Mouse (Mus musculus) midbrain, embryonic 13.5 days (tissue): Measurements from ENCODE around the gene Postn. TPM values are rescaled to one million over a fixed set of nuclear protein-coding genes. Genes with fewer than 3 reads are reported as not detected.

Source experiments
- ATAC-seq: fragments of 200-750 bp; cut with Nextera tagmentation; 2 replicates; pipeline ENCODE4 v1.8.0; 2017; ENCODE audit warnings: mild to moderate bottlenecking, moderate TSS enrichment, moderate library complexity
- H3K27ac ChIP-seq: fragments of 300-500 bp; sonication (generic); 2 replicates; pipeline ENCODE4 v1.5.1; 2015; ENCODE audit warnings: inconsistent platforms, mild to moderate bottlenecking, moderate library complexity
- H3K27me3 ChIP-seq: fragments of 300-500 bp; sonication (generic); 2 replicates; pipeline ENCODE4 v1.6.1; 2015; ENCODE audit warnings: mild to moderate bottlenecking, inconsistent platforms
- H3K36me3 ChIP-seq: fragments of 300-500 bp; sonication (generic); 2 replicates; pipeline ENCODE4 v1.6.1; 2015; ENCODE audit warnings: mild to moderate bottlenecking, inconsistent platforms
- H3K4me1 ChIP-seq: fragments of 300-500 bp; sonication (generic); replicated peaks from 2 replicates; pipeline ENCODE4 v1.6.1; 2015; ENCODE audit warnings: inconsistent platforms
- H3K4me2 ChIP-seq: fragments of 300-500 bp; sonication (generic); replicated peaks from 2 replicates; pipeline ENCODE4 v1.6.1; 2015; ENCODE audit warnings: moderate library complexity, mild to moderate bottlenecking, inconsistent platforms
- H3K4me3 ChIP-seq: fragments of 300-500 bp; sonication (generic); replicated peaks from 2 replicates; pipeline ENCODE4 v1.5.1; 2015; ENCODE audit warnings: mild to moderate bottlenecking, inconsistent platforms
- H3K9ac ChIP-seq: fragments of 300-500 bp; sonication (generic); replicated peaks from 2 replicates; pipeline ENCODE4 v1.6.1; 2015; ENCODE audit warnings: mild to moderate bottlenecking, inconsistent platforms
- H3K9me3 ChIP-seq: fragments of 300-500 bp; sonication (generic); 2 replicates; pipeline ENCODE4 v1.6.1; 2016; ENCODE audit warnings: mild to moderate bottlenecking, inconsistent platforms
- WGBS: fragments of 180-500 bp; shearing (Covaris S2); methylation state at CpG from one replicate; pipeline ENCODE4 v1.1.7; 2015; 5-methylcytosine and 5-hydroxymethylcytosine counted together
- polyA plus RNA-seq: library from polyadenylated mRNA; unstranded; fragments of >200 nt; fragmentation: Nextera tagmentation; extraction: Ambion mirVana; gene quantifications from 2 replicates; pipeline ENCODE4 v1.2.1, GENCODE M21; 2015

The Postn gene
- polyA plus RNA-seq, 1 experiment from 2014 or later = 7.3 TPM

DNA sequence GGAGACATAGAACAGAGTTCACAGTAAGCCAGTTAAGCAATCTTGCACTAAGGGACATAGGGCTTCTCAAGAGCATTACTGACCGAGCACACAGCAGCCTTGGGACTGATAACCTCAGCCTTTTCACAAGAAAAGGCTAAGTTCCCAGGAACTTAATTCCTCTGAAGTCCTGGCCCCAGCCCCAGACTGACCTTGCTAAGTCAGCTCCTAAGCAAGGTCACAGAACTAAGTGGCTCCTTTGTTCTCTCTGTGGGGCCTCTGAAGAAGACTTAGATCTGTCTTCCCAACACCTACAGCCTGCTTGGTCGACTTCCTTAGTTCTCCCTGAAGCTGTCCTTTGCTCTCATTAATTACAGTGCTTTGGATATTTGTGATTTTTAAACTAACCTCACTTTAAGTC, 38.4 kb downstream of the Postn start:
- H3K4me1 ChIP-seq = no peaks in the 10 kb centered on the region
- H3K4me3 ChIP-seq = no peak overlapping the region
- H3K27ac ChIP-seq = no peak overlapping the region
- H3K36me3 ChIP-seq = no peaks in the 10 kb centered on the region
- no peaks in the 10 kb centered on the region for H3K27me3 ChIP-seq
- no peak for ATAC-seq
- H3K9me3 ChIP-seq = no peaks in the 10 kb centered on the region
- H3K4me2 ChIP-seq = no peak overlapping the region
- WGBS = 15% methylated on average over 2 of the region's 2 CpGs
- H3K9ac ChIP-seq = no peak overlapping the region

DNA sequence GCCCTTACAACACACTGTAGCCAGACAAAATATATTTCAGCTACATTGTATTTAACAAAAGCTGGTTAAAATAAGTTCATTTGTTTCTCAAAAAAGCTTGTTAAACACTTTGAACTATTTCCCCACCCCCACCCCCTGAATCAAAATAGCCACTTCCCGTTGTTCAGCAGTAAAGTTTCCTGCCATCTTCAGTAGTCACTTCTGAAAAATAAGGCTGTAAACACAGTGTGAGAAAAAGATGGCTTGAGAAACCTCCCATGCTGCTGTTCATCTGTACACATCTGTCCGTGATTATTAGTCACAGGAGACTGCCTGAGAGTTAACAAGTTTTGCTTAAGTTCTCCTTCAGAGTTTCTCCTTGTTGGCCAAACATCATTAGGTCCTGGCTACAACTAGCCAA, 39.0 kb downstream of the Postn start:
- ATAC-seq = no peak
- WGBS = 73% methylated on average over 2 of the region's 2 CpGs

DNA sequence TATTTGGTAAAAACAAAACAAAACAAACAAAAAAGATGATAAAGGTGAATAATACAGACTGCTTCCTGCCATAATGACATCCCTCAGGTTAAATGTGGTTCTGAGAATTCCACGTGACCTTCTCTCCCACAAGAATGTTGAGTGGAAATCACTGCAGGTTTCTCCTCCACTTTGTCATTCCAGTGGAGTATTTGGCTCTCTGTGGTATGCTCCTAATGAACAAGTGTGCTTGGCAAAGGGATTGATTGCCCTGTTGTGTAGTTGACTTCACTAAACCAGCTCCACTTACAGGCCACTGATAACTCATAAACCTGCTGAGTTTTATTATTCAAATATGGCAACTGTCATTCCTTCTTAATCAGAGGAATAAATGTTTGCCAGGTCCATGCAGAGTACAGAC, 39.7 kb downstream of the Postn start:
- 89% methylated on average over 1 of the region's 1 CpGs for WGBS
- no peak overlapping the region for H3K27ac ChIP-seq
- ATAC-seq = no peak

More for the DNA sequence above, 39.0 kb downstream of the Postn start:
- Histone ChIP-seq H3K4me3 (no peak overlapping the region), H3K4me2 (no peak overlapping the region), H3K9me3 (no peaks in the 10 kb centered on the region), H3K9ac (no peak overlapping the region), H3K27ac (no peak overlapping the region), H3K4me1 (no peaks in the 10 kb centered on the region), H3K36me3 (no peaks in the 10 kb centered on the region), H3K27me3 (no peaks in the 10 kb centered on the region)

DNA sequence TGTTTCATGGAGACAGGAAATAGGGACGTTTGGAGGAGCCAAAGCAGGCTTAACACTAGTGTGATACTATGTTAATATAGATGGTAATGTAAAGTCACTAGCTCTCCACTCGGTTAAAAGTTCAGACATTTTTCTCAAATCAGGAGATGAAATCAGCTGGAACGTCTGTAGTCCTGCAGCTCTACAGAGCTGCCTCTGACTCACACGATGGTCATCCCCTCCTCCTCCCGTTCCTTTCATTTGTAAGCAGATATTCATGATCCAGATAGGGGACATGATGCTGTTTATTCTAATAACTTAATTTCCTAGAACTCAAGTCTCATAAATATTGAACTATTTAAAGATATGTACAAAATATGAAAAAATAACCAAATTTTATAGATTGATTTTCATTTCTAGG, 40.8 kb downstream of the Postn start:
- Histone ChIP-seq H3K27me3 (no peaks in the 10 kb centered on the region), H3K27ac (no peak overlapping the region), H3K4me1 (no peaks in the 10 kb centered on the region), H3K9me3 (no peaks in the 10 kb centered on the region), H3K9ac (no peak overlapping the region), H3K4me2 (no peak overlapping the region), H3K36me3 (no peaks in the 10 kb centered on the region), H3K4me3 (no peak overlapping the region)
- no peak for ATAC-seq
- WGBS = 85% methylated on average over 5 of the region's 5 CpGs

More for the DNA sequence above, 39.7 kb downstream of the Postn start:
- Histone ChIP-seq H3K4me1 (no peaks in the 10 kb centered on the region), H3K4me3 (no peak overlapping the region), H3K4me2 (no peak overlapping the region), H3K9me3 (no peaks in the 10 kb centered on the region), H3K9ac (no peak overlapping the region), H3K27me3 (no peaks in the 10 kb centered on the region), H3K36me3 (no peaks in the 10 kb centered on the region)

GRCm38 (mm10) chr3:54403791-54404190, 42.9 kb downstream of the Postn start:
- Histone ChIP-seq H3K4me1 (no peaks in the 10 kb centered on the region), H3K9me3 (no peaks in the 10 kb centered on the region), H3K4me3 (no peak overlapping the region), H3K4me2 (no peak overlapping the region), H3K27me3 (no peaks in the 10 kb centered on the region), H3K36me3 (no peaks in the 10 kb centered on the region), H3K27ac (no peak overlapping the region), H3K9ac (no peak overlapping the region)
- ATAC-seq = no peak
- WGBS = 64% methylated on average over 3 of the region's 3 CpGs

GRCm38 (mm10) chr3:54406567-54406966, 45.7 kb downstream of the Postn start:
- no peak overlapping the region for H3K4me3 ChIP-seq
- no peak overlapping the region for H3K27ac ChIP-seq
- H3K36me3 ChIP-seq = no peaks in the 10 kb centered on the region
- H3K9me3 ChIP-seq = no peaks in the 10 kb centered on the region
- no peak overlapping the region for H3K9ac ChIP-seq
- no peak for ATAC-seq
- H3K4me1 ChIP-seq = no peaks in the 10 kb centered on the region
- H3K4me2 ChIP-seq = no peak overlapping the region
- no peaks in the 10 kb centered on the region for H3K27me3 ChIP-seq
- WGBS = 72% methylated on average over 2 of the region's 2 CpGs

DNA sequence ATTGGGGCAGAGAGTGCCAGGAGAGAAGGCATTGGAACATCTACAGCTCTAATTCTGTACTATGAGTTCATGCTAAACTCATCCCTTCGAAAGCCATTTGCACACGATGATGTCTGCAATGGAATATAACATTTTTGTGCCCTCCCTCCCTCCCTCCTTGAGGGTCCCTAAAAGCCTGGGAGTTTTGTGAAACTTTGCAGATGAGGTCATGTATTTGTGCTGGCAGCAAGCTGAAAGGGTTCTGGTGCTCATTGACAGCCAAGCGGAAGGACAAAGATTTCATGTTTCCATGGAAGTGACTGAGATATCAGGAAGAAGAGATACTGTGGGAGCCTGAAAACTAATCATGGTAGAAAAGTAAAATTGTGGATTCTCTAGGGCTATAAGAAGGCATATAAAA, 50.1 kb downstream of the Postn start:
- no peak overlapping the region for H3K4me2 ChIP-seq
- no peak for ATAC-seq
- H3K36me3 ChIP-seq = no peaks in the 10 kb centered on the region
- no peak overlapping the region for H3K27ac ChIP-seq
- no peaks in the 10 kb centered on the region for H3K27me3 ChIP-seq
- no peak overlapping the region for H3K9ac ChIP-seq
- H3K9me3 ChIP-seq = no peaks in the 10 kb centered on the region
- H3K4me3 ChIP-seq = no peak overlapping the region
- WGBS = 94% methylated on average over 3 of the region's 3 CpGs
- H3K4me1 ChIP-seq = no peaks in the 10 kb centered on the region

GRCm38 (mm10) chr3:54412885-54413583, 52.1 kb downstream of the Postn start:
- Histone ChIP-seq H3K36me3 (no peaks in the 10 kb centered on the region), H3K4me2 (no peak overlapping the region), H3K4me3 (no peak overlapping the region), H3K9ac (no peak overlapping the region), H3K27me3 (no peaks in the 10 kb centered on the region), H3K9me3 (no peaks in the 10 kb centered on the region), H3K4me1 (peaks cover 4% of the 10 kb centered on the region), H3K27ac (no peak overlapping the region)
- 82% methylated on average over 7 of the region's 7 CpGs for WGBS
- no peak for ATAC-seq

GRCm38 (mm10) chr3:54413584-54413897, 52.6 kb downstream of the Postn start:
- no peak overlapping the region for H3K27ac ChIP-seq
- WGBS = 92% methylated on average over 1 of the region's 1 CpGs

GRCm38 (mm10) chr3:54414386-54414785, 53.5 kb downstream of the Postn start:
- no peaks in the 10 kb centered on the region for H3K36me3 ChIP-seq
- no peak overlapping the region for H3K27ac ChIP-seq
- 69% methylated on average over 1 of the region's 1 CpGs for WGBS
- peaks cover 9% of the 10 kb centered on the region for H3K4me1 ChIP-seq
- ATAC-seq = no peak
- H3K9ac ChIP-seq = no peak overlapping the region
- H3K27me3 ChIP-seq = no peaks in the 10 kb centered on the region
- H3K9me3 ChIP-seq = no peaks in the 10 kb centered on the region
- H3K4me2 ChIP-seq = no peak overlapping the region
- no peak overlapping the region for H3K4me3 ChIP-seq

More at GRCm38 (mm10) chr3:54413584-54413897, 52.6 kb downstream of the Postn start:
- H3K36me3 ChIP-seq = no peaks in the 10 kb centered on the region
- no peaks in the 10 kb centered on the region for H3K9me3 ChIP-seq
- no peak overlapping the region for H3K9ac ChIP-seq
- H3K4me2 ChIP-seq = no peak overlapping the region
- H3K4me3 ChIP-seq = no peak overlapping the region
- no peak for ATAC-seq
- H3K27me3 ChIP-seq = no peaks in the 10 kb centered on the region
- peaks cover 9% of the 10 kb centered on the region for H3K4me1 ChIP-seq

- Histone ChIP-seq H3K9ac (no peak overlapping the region), H3K4me3 (no peak overlapping the region), H3K4me1 (peaks cover 9% of the 10 kb centered on the region), H3K9me3 (no peaks in the 10 kb centered on the region), H3K36me3 (no peaks in the 10 kb centered on the region), H3K27me3 (no peaks in the 10 kb centered on the region), H3K4me2 (0 out of 2 replicates have a peak overlapping the region, but pooled peaks have one; percentile 12), H3K27ac (peak overlapping the region; percentile 45; the same call in 1 of the 2 replicates)
- WGBS = 24% methylated on average over 6 of the region's 6 CpGs
- peak; percentile 55; the same call in 1 of the 2 replicates for ATAC-seq
Measured at GRCm38 (mm10) chr3:54417833-54418386, 57.0 kb downstream of the Postn start.

GRCm38 (mm10) chr3:54420189-54420928, 59.5 kb downstream of the Postn start:
- no peaks in the 10 kb centered on the region for H3K27me3 ChIP-seq
- no peak overlapping the region for H3K4me3 ChIP-seq
- H3K36me3 ChIP-seq = no peaks in the 10 kb centered on the region
- H3K4me1 ChIP-seq = peaks cover 9% of the 10 kb centered on the region
- no peak overlapping the region for H3K9ac ChIP-seq
- no peak overlapping the region for H3K4me2 ChIP-seq
- 80% methylated on average over 10 of the region's 10 CpGs for WGBS
- H3K9me3 ChIP-seq = no peaks in the 10 kb centered on the region
- ATAC-seq = no peak
- no peak overlapping the region for H3K27ac ChIP-seq
